Mouse (Mus musculus) limb, embryonic 14.5 days (tissue): ENCODE data around the gene Ak9. TPM values are rescaled to one million over a fixed set of nuclear protein-coding genes. Genes with fewer than 3 reads are reported as not detected.

ENCODE experiments used
- ATAC-seq: fragments of 200-750 bp; cut with Nextera tagmentation; 2 replicates; pipeline ENCODE4 v1.8.0; 2017; ENCODE audit warnings: low read depth, moderate number of reproducible peaks, moderate TSS enrichment; ENCODE audit not compliant: low FRiP score
- DNase-seq: peaks from one replicate; pipeline ENCODE4 v3.0.0-alpha.2; 2015; ENCODE audit warnings: low spot score
- H3K27ac ChIP-seq: fragments of 300-500 bp; sonication (generic); replicated peaks from 2 replicates; pipeline ENCODE4 v1.5.1; 2014; ENCODE audit warnings: low read depth, mild to moderate bottlenecking, low read length, moderate library complexity, mixed read lengths
- H3K27me3 ChIP-seq: fragments of 300-500 bp; sonication (generic); 2 replicates; pipeline ENCODE4 v1.6.1; 2014; ENCODE audit warnings: low read length, mixed read lengths; ENCODE audit not compliant: control insufficient read depth, insufficient read depth
- H3K36me3 ChIP-seq: fragments of 300-500 bp; sonication (generic); 2 replicates; pipeline ENCODE4 v1.6.1; 2014; ENCODE audit warnings: mild to moderate bottlenecking, low read length, moderate library complexity, mixed read lengths; ENCODE audit not compliant: control insufficient read depth, insufficient read depth
- H3K4me1 ChIP-seq: fragments of 300-500 bp; sonication (generic); 2 replicates; pipeline ENCODE4 v1.6.1; 2014; ENCODE audit warnings: antibody characterized with exemption, low read length, mixed read lengths; ENCODE audit not compliant: control insufficient read depth, insufficient read depth
- H3K4me2 ChIP-seq: fragments of 300-500 bp; sonication (generic); replicated peaks from 2 replicates; pipeline ENCODE4 v1.6.1; 2014; ENCODE audit warnings: low read depth, mild to moderate bottlenecking, low read length, moderate library complexity; ENCODE audit not compliant: severe bottlenecking
- H3K4me3 ChIP-seq: fragments of 300-500 bp; sonication (generic); replicated peaks from 2 replicates; pipeline ENCODE4 v1.5.1; 2014; ENCODE audit warnings: low read length
- H3K9ac ChIP-seq: fragments of 300-500 bp; sonication (generic); 2 replicates; pipeline ENCODE4 v1.6.1; 2014; ENCODE audit warnings: mild to moderate bottlenecking, low read depth, low read length, moderate library complexity; ENCODE audit not compliant: severe bottlenecking
- H3K9me3 ChIP-seq: fragments of 300-500 bp; sonication (generic); 2 replicates; pipeline ENCODE4 v1.6.1; 2016; ENCODE audit warnings: low read length; ENCODE audit not compliant: control insufficient read depth
- POLR2A ChIP-seq: fragments of 200-500 bp; IDR thresholded peaks from 2 replicates; pipeline ENCODE4 v1.8.0; 2012; ENCODE audit warnings: inconsistent platforms, mild to moderate bottlenecking, moderate library complexity, borderline replicate concordance; ENCODE audit not compliant: insufficient read depth, insufficient read length; ENCODE audit errors: extremely low read depth
- WGBS: fragments of 180-500 bp; shearing (Covaris S2); extraction: QIAGEN DNeasy Blood & Tissue Kit; methylation state at CpG from one replicate; pipeline ENCODE4 v1.1.7; 2014; 5-methylcytosine and 5-hydroxymethylcytosine counted together
- polyA plus RNA-seq, 2 experiments: library from polyadenylated mRNA; depleted of rRNA in 1 of 2; stranded (reverse) in 1 of 2; unstranded in 1 of 2; fragments of >200 nt; fragmentation: Nextera tagmentation in 1 of 2; extraction: Ambion mirVana in 1 of 2; gene quantifications; 2 replicates each; pipeline versions ENCODE4 v1.2.1 to v1.2.3; 2012 to 2014

Ak9 gene
- polyA plus RNA-seq, 2 experiments: 0.01 TPM; not detected in 1

GRCm38 (mm10) chr10:41467325-41467724 is 163.5 kb downstream of the Ak9 start:
- H3K27me3 ChIP-seq: no peaks in the 10 kb centered on the region
- 35% methylated on average over 6 of the region's 6 CpGs for WGBS
- no peak for TF ChIP-seq POLR2A
- DNase-seq (no peak), ATAC-seq (no peak)
- H3K9ac ChIP-seq: no peak overlapping the region
- H3K4me3 ChIP-seq: no peak overlapping the region
- H3K27ac ChIP-seq: no peak overlapping the region
- no peaks in the 10 kb centered on the region for H3K9me3 ChIP-seq
- peaks cover 31% of the 10 kb centered on the region for H3K36me3 ChIP-seq
- H3K4me1 ChIP-seq: no peaks in the 10 kb centered on the region
- no peak overlapping the region for H3K4me2 ChIP-seq

- Histone ChIP-seq H3K9me3 (no peaks in the 10 kb centered on the region), H3K27ac (no peak overlapping the region), H3K4me1 (peaks cover 11% of the 10 kb centered on the region), H3K27me3 (no peaks in the 10 kb centered on the region), H3K4me3 (no peak overlapping the region), H3K4me2 (no peak overlapping the region), H3K9ac (no peak overlapping the region), H3K36me3 (peaks cover 9% of the 10 kb centered on the region; the same call in 1 of the 2 replicates)
- DNase-seq (no peak), ATAC-seq (no peak)
- 83% methylated on average over 3 of the region's 3 CpGs for WGBS
- TF ChIP-seq POLR2A: no peak
Measured at GRCm38 (mm10) chr10:41470693-41471092, 166.9 kb downstream of the Ak9 start.

GRCm38 (mm10) chr10:41472534-41472933 is 168.8 kb downstream of the Ak9 start:
- ATAC-seq: no peak
- H3K4me3 ChIP-seq: no peak overlapping the region
- no peak overlapping the region for H3K9ac ChIP-seq
- 0 out of 2 replicates have a peak, but pooled peaks cover 7% of the 10 kb centered on the region for H3K36me3 ChIP-seq
- DNase-seq: no peak
- no peak overlapping the region for H3K27ac ChIP-seq
- H3K27me3 ChIP-seq: no peaks in the 10 kb centered on the region
- no peak overlapping the region for H3K4me2 ChIP-seq
- no peaks in the 10 kb centered on the region for H3K9me3 ChIP-seq
- TF ChIP-seq POLR2A: no peak
- H3K4me1 ChIP-seq: peaks cover 17% of the 10 kb centered on the region

- Histone ChIP-seq H3K27ac (no peak overlapping the region), H3K4me1 (peaks cover 19% of the 10 kb centered on the region), H3K4me3 (no peak overlapping the region), H3K27me3 (no peaks in the 10 kb centered on the region), H3K9me3 (no peaks in the 10 kb centered on the region), H3K4me2 (no peak overlapping the region), H3K36me3 (0 out of 2 replicates have a peak, but pooled peaks cover 9% of the 10 kb centered on the region), H3K9ac (no peak overlapping the region)
- 67% methylated on average over 5 of the region's 5 CpGs for WGBS
- no peak for DNase-seq
- no peak for ATAC-seq
- TF ChIP-seq POLR2A: no peak
Measured at GRCm38 (mm10) chr10:41472962-41473481, 169.2 kb downstream of the Ak9 start.

- Histone ChIP-seq H3K9ac (no peak overlapping the region), H3K4me2 (no peak overlapping the region), H3K36me3 (0 out of 2 replicates have a peak, but pooled peaks cover 11% of the 10 kb centered on the region), H3K4me1 (peaks cover 19% of the 10 kb centered on the region), H3K27me3 (no peaks in the 10 kb centered on the region), H3K27ac (no peak overlapping the region), H3K4me3 (no peak overlapping the region), H3K9me3 (no peaks in the 10 kb centered on the region)
- ATAC-seq: no peak
- DNase-seq: no peak
- no peak for TF ChIP-seq POLR2A
- 79% methylated on average over 6 of the region's 6 CpGs for WGBS
Measured at GRCm38 (mm10) chr10:41473782-41474468, 170.1 kb downstream of the Ak9 start.

- Histone ChIP-seq H3K4me1 (peaks cover 19% of the 10 kb centered on the region), H3K27ac (0 out of 2 replicates have a peak overlapping the region, but pooled peaks have one; percentile 38), H3K36me3 (peaks cover 19% of the 10 kb centered on the region), H3K4me2 (no peak overlapping the region), H3K9me3 (no peaks in the 10 kb centered on the region), H3K27me3 (no peaks in the 10 kb centered on the region), H3K4me3 (no peak overlapping the region), H3K9ac (no peak overlapping the region)
- ATAC-seq: no peak
- WGBS: 52% methylated on average over 1 of the region's 1 CpGs
- DNase-seq: no peak
- TF ChIP-seq POLR2A: no peak
Measured at GRCm38 (mm10) chr10:41474981-41475391, 171.2 kb downstream of the Ak9 start.
